Mouse (Mus musculus) ES-Bruce4 (cell line): ENCODE data around the gene Rhov. TPM values are rescaled to one million over a fixed set of nuclear protein-coding genes. Genes with fewer than 3 reads are reported as not detected.

Source experiments
- H3K27ac ChIP-seq: 2 replicates; pipeline ENCODE4 v1.5.1; 2012; ENCODE audit warnings: low read length, inconsistent platforms; ENCODE audit not compliant: insufficient read depth
- H3K27me3 ChIP-seq: 2 replicates; pipeline ENCODE4 v1.6.1; 2012; ENCODE audit warnings: mild to moderate bottlenecking, low read length, inconsistent platforms; ENCODE audit not compliant: control insufficient read depth, poor library complexity, insufficient read depth, severe bottlenecking
- H3K36me3 ChIP-seq: 2 replicates; pipeline ENCODE4 v1.6.1; 2012; ENCODE audit warnings: inconsistent platforms, mild to moderate bottlenecking, low read length, moderate library complexity; ENCODE audit not compliant: control insufficient read depth, poor library complexity, insufficient read depth, severe bottlenecking
- H3K4me1 ChIP-seq: one replicate; pipeline ENCODE4 v1.8.1; 2011; ENCODE audit warnings: low read length; ENCODE audit not compliant: control insufficient read depth, insufficient read depth
- H3K4me3 ChIP-seq: 2 replicates; pipeline ENCODE4 v1.5.1; 2011; ENCODE audit warnings: low read depth, mild to moderate bottlenecking, low read length
- H3K9ac ChIP-seq: 2 replicates; pipeline ENCODE4 v1.6.1; 2012; ENCODE audit warnings: low read depth, mild to moderate bottlenecking, inconsistent platforms; ENCODE audit not compliant: poor library complexity, severe bottlenecking
- H3K9me3 ChIP-seq: replicated peaks from 2 replicates; pipeline ENCODE4 v1.6.1; 2012; ENCODE audit warnings: mild to moderate bottlenecking, low read length, inconsistent platforms; ENCODE audit not compliant: control insufficient read depth, poor library complexity, insufficient read depth, severe bottlenecking
- CTCF ChIP-seq: IDR thresholded peaks from one replicate; pipeline ENCODE4 v1.8.1; 2011; ENCODE audit warnings: low read depth, low read length
- EP300 ChIP-seq: IDR thresholded peaks from 2 replicates; pipeline ENCODE4 v1.6.1; 2011; ENCODE audit warnings: low read depth, low read length; ENCODE audit not compliant: insufficient read depth
- POLR2A ChIP-seq: IDR thresholded peaks from one replicate; pipeline ENCODE4 v1.8.1; 2011; ENCODE audit warnings: low read length; ENCODE audit not compliant: insufficient read depth
- polyA plus RNA-seq: library from polyadenylated mRNA; stranded (reverse); fragments of >200 nt; gene quantifications from 2 replicates; pipeline ENCODE4 v1.2.4, GENCODE M21; 2011; ENCODE audit warnings: low read depth; ENCODE audit not compliant: missing spikeins, insufficient read depth, insufficient read length

The Rhov gene
- polyA plus RNA-seq: 0.36 and 0.78 TPM in 2 replicates

- H3K36me3 ChIP-seq: no peaks in the 10 kb centered on the region
- H3K4me1 ChIP-seq: no peaks in the 10 kb centered on the region
- 0 out of 2 replicates have a peak within 1 kb of the TSS, but pooled peaks have one; percentile 20 for H3K9ac ChIP-seq
- no peaks in the 10 kb centered on the region for H3K9me3 ChIP-seq
- H3K27ac ChIP-seq: no peak within 1 kb of the TSS
- no peaks in the 10 kb centered on the region for H3K27me3 ChIP-seq
- TF ChIP-seq POLR2A (no peak), CTCF (peak; percentile 47), EP300 (no peak)
- peak within 1 kb of the TSS; percentile 71 for H3K4me3 ChIP-seq
Measured at GRCm38 (mm10) chr2:119270643-119271331, at the start of gene Rhov. Gene Rhov, minus strand, starts transcription at chr2:119271272.

GRCm38 (mm10) chr2:119320571-119320970 is 49.5 kb upstream of the Rhov start:
- Histone ChIP-seq H3K4me1 (peaks cover 1% of the 10 kb centered on the region), H3K9ac (no peak overlapping the region), H3K9me3 (no peaks in the 10 kb centered on the region), H3K36me3 (no peaks in the 10 kb centered on the region), H3K27me3 (peaks cover 7% of the 10 kb centered on the region), H3K27ac (no peak overlapping the region), H3K4me3 (no peak overlapping the region)
- TF ChIP-seq EP300: no peak
- no peak for TF ChIP-seq CTCF
- no peak for TF ChIP-seq POLR2A

- H3K36me3 ChIP-seq: no peaks in the 10 kb centered on the region
- no peak overlapping the region for H3K27ac ChIP-seq
- peaks cover under 1% of the 10 kb centered on the region; the same call in 1 of the 2 replicates for H3K27me3 ChIP-seq
- H3K4me1 ChIP-seq: peaks cover 1% of the 10 kb centered on the region
- no peak overlapping the region for H3K9ac ChIP-seq
- TF ChIP-seq CTCF: no peak
- TF ChIP-seq EP300: no peak
- TF ChIP-seq POLR2A: no peak
- H3K9me3 ChIP-seq: no peaks in the 10 kb centered on the region
- H3K4me3 ChIP-seq: no peak overlapping the region
Measured at GRCm38 (mm10) chr2:119318043-119318710, 47.1 kb upstream of the Rhov start.

GRCm38 (mm10) chr2:119314742-119315310 is 43.8 kb upstream of the Rhov start:
- no peak for TF ChIP-seq CTCF
- TF ChIP-seq POLR2A: no peak
- no peak for TF ChIP-seq EP300
- H3K36me3 ChIP-seq: no peaks in the 10 kb centered on the region
- H3K9me3 ChIP-seq: no peaks in the 10 kb centered on the region
- no peak overlapping the region for H3K9ac ChIP-seq
- no peak overlapping the region for H3K4me3 ChIP-seq
- H3K27me3 ChIP-seq: no peaks in the 10 kb centered on the region
- H3K4me1 ChIP-seq: no peaks in the 10 kb centered on the region
- H3K27ac ChIP-seq: no peak overlapping the region

GRCm38 (mm10) chr2:119313780-119314479 is 42.9 kb upstream of the Rhov start:
- H3K27me3 ChIP-seq: no peaks in the 10 kb centered on the region
- H3K4me1 ChIP-seq: no peaks in the 10 kb centered on the region
- no peak overlapping the region for H3K4me3 ChIP-seq
- TF ChIP-seq CTCF: no peak
- TF ChIP-seq EP300: no peak
- no peaks in the 10 kb centered on the region for H3K9me3 ChIP-seq
- no peak overlapping the region for H3K27ac ChIP-seq
- no peaks in the 10 kb centered on the region for H3K36me3 ChIP-seq
- H3K9ac ChIP-seq: no peak overlapping the region
